Mouse (Mus musculus) left cerebral cortex, adult 8-10 months (tissue): ENCODE results near the gene Gm20403. TPM values are rescaled to one million over a fixed set of nuclear protein-coding genes. Genes with fewer than 3 reads are reported as not detected.

Experiments used
- total RNA-seq, 4 experiments: library from RNA; stranded (reverse); gene quantifications; 2 replicates each; pipeline ENCODE4 v1.2.4; 2022

Gene Gm20403
- total RNA-seq, 4 experiments from 2014 or later: not detected

Other genes starting within 250 kb of the Gm20403 start
- gene Snx6, start 190.8 kb downstream of the Gm20403 start, total RNA-seq: 10 to 100 TPM; 42.1 to 46.1 (median 44.4) TPM
- gene Cfl2, start 123.7 kb downstream of the Gm20403 start, total RNA-seq: 100 to 1,000 TPM; 109 to 134 (median 116) TPM
- 1 to 10 TPM; 1.6 to 4.2 (median 3.4) TPM for gene Baz1a, start 27.8 kb upstream of the Gm20403 start, total RNA-seq
- 10 to 100 TPM in 1 of 4 experiments, 1 to 10 TPM in 3; 7.1 to 13.8 (median 8.1) TPM for gene 2700097O09Rik, start 93.6 kb upstream of the Gm20403 start, total RNA-seq
- 100 to 1,000 TPM in 2 of 4 experiments, 10 to 100 TPM in 2; 95.1 to 102 (median 100) TPM for gene Srp54a, start 93.7 kb upstream of the Gm20403 start, total RNA-seq
- 10 to 100 TPM in 3 of 4 experiments, 1 to 10 TPM in 1; 9.9 to 20.4 (median 18.9) TPM for gene Fam177a, start 137.9 kb upstream of the Gm20403 start, total RNA-seq
- 10 to 100 TPM; 26.7 to 57.9 (median 45.6) TPM for gene Srp54b, start 168.6 kb upstream of the Gm20403 start, total RNA-seq
- 10 to 100 TPM in 1 of 4 experiments, under 1 TPM in 1, not detected in 2; 0.53 to 10.9 TPM for gene 1700047I17Rik2, start 213.1 kb upstream of the Gm20403 start, total RNA-seq
- gene Srp54c, start 243.6 kb upstream of the Gm20403 start, total RNA-seq: 10 to 100 TPM; 33.4 to 40.9 (median 35.9) TPM